Mouse (Mus musculus) heart, adult 2 months (tissue): ENCODE data around the gene Cacna1s.

Experiments
- CTCF ChIP-seq: fragments of 200-600 bp; IDR thresholded peaks from 2 replicates; pipeline ENCODE4 v1.8.1; 2022; ENCODE audit warnings: antibody characterized with exemption, mild to moderate bottlenecking, moderate library complexity
- POLR2A ChIP-seq: fragments of 200-500 bp; IDR thresholded peaks from 2 replicates; pipeline ENCODE4 v1.6.1; 2011; ENCODE audit warnings: mild to moderate bottlenecking, low read depth, low read length, control low read depth; ENCODE audit not compliant: insufficient read depth

DNA sequence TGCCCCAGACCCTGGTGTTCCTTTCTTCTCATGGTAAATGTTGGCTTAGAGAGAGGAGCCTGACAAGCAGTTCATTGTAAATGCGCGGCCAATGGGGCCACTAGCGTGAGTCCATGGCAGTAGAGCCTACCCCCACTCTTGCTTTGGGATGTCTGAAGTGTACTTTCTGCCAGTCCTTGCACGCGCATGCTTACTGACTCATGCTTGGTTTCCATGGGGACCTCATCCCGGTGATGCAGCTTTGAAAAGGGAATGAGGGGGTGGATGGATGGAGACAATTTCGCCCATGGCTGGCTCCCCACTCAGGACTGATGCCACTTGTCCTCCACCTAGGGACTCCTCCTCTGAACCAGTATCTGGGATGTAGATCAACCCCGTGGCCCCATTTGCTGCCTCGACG, 91.0 kb downstream of the Cacna1s start:
- TF ChIP-seq CTCF: no peak
- no peak for TF ChIP-seq POLR2A
